Mouse (Mus musculus) brain, embryonic 14.5 days (tissue): ENCODE data around the gene Hoxc10. TPM values are rescaled to one million over a fixed set of nuclear protein-coding genes. Genes with fewer than 3 reads are reported as not detected.

Source experiments
- DNase-seq: peaks from one replicate; pipeline ENCODE4 v3.0.0-alpha.2; 2011; ENCODE audit warnings: low read depth
- CTCF ChIP-seq: fragments of 200-500 bp; IDR thresholded peaks from 2 replicates; pipeline ENCODE4 v1.5.1; 2012; ENCODE audit warnings: inconsistent platforms, mild to moderate bottlenecking, moderate library complexity, borderline replicate concordance; ENCODE audit not compliant: insufficient read depth, insufficient read length; ENCODE audit errors: extremely low read depth
- POLR2A ChIP-seq: fragments of 200-500 bp; IDR thresholded peaks from 2 replicates; pipeline ENCODE4 v1.6.1; 2012; ENCODE audit warnings: mild to moderate bottlenecking, inconsistent platforms, borderline replicate concordance; ENCODE audit not compliant: poor library complexity, insufficient read depth, insufficient read length, severe bottlenecking; ENCODE audit errors: extremely low read depth
- polyA plus RNA-seq: library from polyadenylated mRNA; depleted of rRNA; stranded (reverse); fragments of >200 nt; gene quantifications from 2 replicates; pipeline ENCODE4 v1.2.3, GENCODE M21; 2012

Hoxc10 gene
- polyA plus RNA-seq, 1 experiment: not detected

- TF ChIP-seq POLR2A: no peak
- TF ChIP-seq CTCF: no peak
- no peak for DNase-seq
Observed at GRCm38 (mm10) chr15:102931706-102932358, 34.8 kb upstream of the Hoxc10 start.

- no peak for DNase-seq
- no peak for TF ChIP-seq CTCF
- no peak for TF ChIP-seq POLR2A
Observed at GRCm38 (mm10) chr15:102934438-102934837, 32.2 kb upstream of the Hoxc10 start.

- TF ChIP-seq POLR2A: no peak
- no peak for TF ChIP-seq CTCF
- DNase-seq: no peak
Observed at GRCm38 (mm10) chr15:102934897-102935296, 31.7 kb upstream of the Hoxc10 start.

GRCm38 (mm10) chr15:102936279-102936972, 30.2 kb upstream of the Hoxc10 start, which contains the start of gene Hoxc12:
Gene Hoxc12 (plus strand): TSS chr15:102936757.
- no peak for DNase-seq
- TF ChIP-seq POLR2A (no peak), CTCF (no peak)

GRCm38 (mm10) chr15:102937036-102937666, 29.4 kb upstream of the Hoxc10 start:
- TF ChIP-seq POLR2A (no peak), CTCF (no peak)
- DNase-seq: no peak

GRCm38 (mm10) chr15:102939256-102940155, 27.1 kb upstream of the Hoxc10 start:
- TF ChIP-seq CTCF (no peak), POLR2A (no peak)
- DNase-seq: no peak

- TF ChIP-seq POLR2A: no peak
- no peak for TF ChIP-seq CTCF
- DNase-seq: no peak
Observed at GRCm38 (mm10) chr15:102942739-102943467, 23.7 kb upstream of the Hoxc10 start.

GRCm38 (mm10) chr15:102943468-102943813, 23.2 kb upstream of the Hoxc10 start:
- no peak for TF ChIP-seq POLR2A
- no peak for TF ChIP-seq CTCF
- DNase-seq: no peak

- TF ChIP-seq CTCF: no peak
- TF ChIP-seq POLR2A: no peak
- no peak for DNase-seq
Observed at GRCm38 (mm10) chr15:102945185-102946077, 21.2 kb upstream of the Hoxc10 start.
